Mouse (Mus musculus) C2C12 (cell line): Measurements from ENCODE around the gene Trpv4. TPM values are rescaled to one million over a fixed set of nuclear protein-coding genes. Genes with fewer than 3 reads are reported as not detected.
A peak's percentile ranks its signal among the peaks of the same experiment; 100 is the strongest.

Experiments
- H3K27me3 ChIP-seq: one replicate; pipeline ENCODE4 v1.6.1; 2011; ENCODE audit not compliant: control insufficient read depth, insufficient read depth, insufficient read length
- H3K36me3 ChIP-seq: one replicate; pipeline ENCODE4 v1.6.1; 2011; ENCODE audit not compliant: control insufficient read depth, insufficient read depth
- H3K4me3 ChIP-seq: one replicate; pipeline ENCODE4 v1.5.1; 2011; ENCODE audit warnings: mild to moderate bottlenecking, control low read depth; ENCODE audit not compliant: poor library complexity, insufficient read depth, severe bottlenecking
- H3K79me2 ChIP-seq: one replicate; pipeline ENCODE4 v1.6.1; 2011; ENCODE audit not compliant: control insufficient read depth, insufficient read depth
- H3K79me3 ChIP-seq: one replicate; pipeline ENCODE4 v1.6.1; 2011; ENCODE audit warnings: low read depth, control low read depth
- H3ac ChIP-seq: one replicate; pipeline ENCODE3; 2011; ENCODE audit warnings: low read depth; ENCODE audit not compliant: control insufficient read depth, insufficient read length
- CEBPB ChIP-seq: IDR thresholded peaks from one replicate; pipeline ENCODE4 v1.6.1; 2011; ENCODE audit warnings: low read depth, mild to moderate bottlenecking, control low read depth, moderate library complexity
- CTCF ChIP-seq: IDR thresholded peaks from one replicate; pipeline ENCODE4 v1.5.1; 2011; ENCODE audit not compliant: control insufficient read depth, insufficient read depth, insufficient read length
- FOSL1 ChIP-seq: IDR thresholded peaks from one replicate; pipeline ENCODE4 v1.8.0; 2011; ENCODE audit warnings: mild to moderate bottlenecking, low read length; ENCODE audit not compliant: poor library complexity, insufficient read depth, severe bottlenecking
- MAX ChIP-seq: IDR thresholded peaks from one replicate; pipeline ENCODE4 v1.6.1; 2011; ENCODE audit warnings: mild to moderate bottlenecking, control low read depth
- MYOD1 ChIP-seq: IDR thresholded peaks from one replicate; pipeline ENCODE4 v1.6.1; 2011; ENCODE audit warnings: low read depth; ENCODE audit not compliant: control insufficient read depth, insufficient read length
- MYOG ChIP-seq: IDR thresholded peaks from one replicate; pipeline ENCODE4 v1.6.1; 2011; ENCODE audit not compliant: control insufficient read depth, insufficient read length; ENCODE audit errors: extremely low read depth
- USF1 ChIP-seq: IDR thresholded peaks from one replicate; pipeline ENCODE4 v1.6.1; 2011; ENCODE audit warnings: low read depth, mild to moderate bottlenecking, control low read depth, moderate library complexity
- polyA plus RNA-seq: library from polyadenylated mRNA; unstranded; fragments of >200 nt; fragmentation: generic; extraction: Trizol; gene quantifications from one replicate; pipeline ENCODE4 v1.2.1, GENCODE M21; 2012; ENCODE audit warnings: missing spikeins

The Trpv4 gene
- polyA plus RNA-seq, 1 experiment: 0.55 TPM

- Histone ChIP-seq H3K79me2 (no peaks in the 10 kb centered on the region), H3K36me3 (no peaks in the 10 kb centered on the region), H3K79me3 (no peaks in the 10 kb centered on the region), H3K27me3 (peaks cover 10% of the 10 kb centered on the region), H3K4me3 (no peak overlapping the region), H3ac (no peak overlapping the region)
- TF ChIP-seq USF1 (no peak), MAX (no peak), CEBPB (no peak), MYOG (no peak), MYOD1 (no peak), FOSL1 (no peak), CTCF (no peak)
Measured at GRCm38 (mm10) chr5:114696939-114697338, 38.7 kb upstream of the Trpv4 start.

GRCm38 (mm10) chr5:114695775-114696174, 37.6 kb upstream of the Trpv4 start:
- TF ChIP-seq CEBPB: no peak
- no peak for TF ChIP-seq MYOD1
- no peak for TF ChIP-seq USF1
- TF ChIP-seq MYOG: no peak
- TF ChIP-seq CTCF: no peak
- H3ac ChIP-seq: no peak overlapping the region
- H3K27me3 ChIP-seq: peaks cover 10% of the 10 kb centered on the region
- H3K36me3 ChIP-seq: no peaks in the 10 kb centered on the region
- no peaks in the 10 kb centered on the region for H3K79me2 ChIP-seq
- no peak overlapping the region for H3K4me3 ChIP-seq
- no peaks in the 10 kb centered on the region for H3K79me3 ChIP-seq

GRCm38 (mm10) chr5:114690633-114691567, 32.7 kb upstream of the Trpv4 start, which contains the start of gene Gltp:
Gene Gltp, minus strand, starts transcription at chr5:114690984.
- Histone ChIP-seq H3K4me3 (peak within 1 kb of the TSS; percentile 56), H3K27me3 (peaks cover 10% of the 10 kb centered on the region), H3ac (peak within 1 kb of the TSS; percentile 71), H3K79me3 (peaks cover 13% of the 10 kb centered on the region), H3K36me3 (no peaks in the 10 kb centered on the region), H3K79me2 (peaks cover 45% of the 10 kb centered on the region)
- TF ChIP-seq CEBPB: no peak
- peak; percentile 83 for TF ChIP-seq CTCF
- no peak for TF ChIP-seq MYOG

- Histone ChIP-seq H3K79me3 (peaks cover 13% of the 10 kb centered on the region), H3K36me3 (no peaks in the 10 kb centered on the region), H3ac (peak overlapping the region; percentile 24), H3K27me3 (peaks cover 10% of the 10 kb centered on the region), H3K4me3 (peak overlapping the region; percentile 56), H3K79me2 (peaks cover 54% of the 10 kb centered on the region)
- TF ChIP-seq MYOD1: no peak
- TF ChIP-seq USF1: no peak
- no peak for TF ChIP-seq MYOG
Measured at GRCm38 (mm10) chr5:114689700-114690366, 31.6 kb upstream of the Trpv4 start.

- H3K79me2 ChIP-seq: peaks cover 54% of the 10 kb centered on the region
- peaks cover 3% of the 10 kb centered on the region for H3K27me3 ChIP-seq
- no peak overlapping the region for H3ac ChIP-seq
- TF ChIP-seq MYOD1: no peak
- TF ChIP-seq FOSL1: no peak
- TF ChIP-seq CEBPB: no peak
- no peak for TF ChIP-seq USF1
- no peak for TF ChIP-seq CTCF
- no peak for TF ChIP-seq MAX
- TF ChIP-seq MYOG: no peak
- no peak overlapping the region for H3K4me3 ChIP-seq
- peaks cover 13% of the 10 kb centered on the region for H3K79me3 ChIP-seq
- no peaks in the 10 kb centered on the region for H3K36me3 ChIP-seq
Measured at GRCm38 (mm10) chr5:114688703-114689102, 30.5 kb upstream of the Trpv4 start.
